Mouse (Mus musculus) 416B (cell line): ENCODE results near the gene Dgcr8.

Experiments
- DNase-seq: peaks from one replicate; pipeline ENCODE4 v3.0.0; 2011; ENCODE audit warnings: low read depth

Gene Dgcr8

DNA sequence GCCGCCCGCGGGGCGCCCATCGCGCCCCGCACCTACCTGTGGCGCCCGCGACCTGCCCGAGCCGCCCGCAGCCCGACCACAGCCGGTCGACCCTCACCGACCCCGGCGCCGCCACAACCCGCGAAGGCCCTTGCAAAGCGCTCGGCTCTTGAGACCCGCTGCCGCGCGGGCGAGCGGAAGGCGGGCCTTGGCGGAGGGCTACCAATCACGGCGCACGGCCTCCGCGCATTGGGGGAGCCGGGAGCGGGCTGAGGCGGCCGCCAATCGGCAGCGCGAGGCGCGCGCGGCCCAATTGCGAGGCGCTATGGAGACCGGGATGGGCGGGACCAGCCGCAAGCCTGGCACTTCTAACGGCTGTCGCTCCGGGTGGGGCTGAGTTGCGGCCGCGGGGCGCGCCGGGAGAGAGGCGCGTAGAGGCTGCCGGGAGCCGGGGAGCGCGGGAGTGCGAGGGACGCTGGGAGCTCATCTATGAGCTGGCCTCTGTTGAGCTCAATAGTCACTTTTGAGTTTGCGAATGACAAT is at the start of gene Dgcr8:
TSS of gene Dgcr8 (minus strand) at position 180 of the 522 bp plus-strand sequence.
- peak; percentile 95 for DNase-seq

DNA sequence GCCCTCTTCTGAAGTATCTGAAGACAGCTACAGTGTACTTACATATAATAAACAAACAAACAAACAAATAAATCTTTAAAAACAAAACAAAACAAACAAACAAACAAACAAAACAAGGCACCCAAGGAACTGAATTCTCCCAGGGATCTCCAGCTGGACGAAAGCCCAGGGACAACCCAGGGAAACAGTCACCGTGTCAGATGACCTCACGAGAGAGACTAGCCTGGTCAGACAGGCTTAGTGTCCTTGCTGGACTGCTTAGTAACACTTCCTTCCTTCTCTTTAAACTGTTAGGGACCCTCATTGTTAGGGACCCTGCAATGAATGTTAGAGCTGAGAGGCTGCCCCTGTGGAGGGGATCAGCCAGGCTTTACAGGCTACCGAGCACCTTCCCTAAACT is 48.2 kb upstream of the Dgcr8 start:
- no peak for DNase-seq

DNA sequence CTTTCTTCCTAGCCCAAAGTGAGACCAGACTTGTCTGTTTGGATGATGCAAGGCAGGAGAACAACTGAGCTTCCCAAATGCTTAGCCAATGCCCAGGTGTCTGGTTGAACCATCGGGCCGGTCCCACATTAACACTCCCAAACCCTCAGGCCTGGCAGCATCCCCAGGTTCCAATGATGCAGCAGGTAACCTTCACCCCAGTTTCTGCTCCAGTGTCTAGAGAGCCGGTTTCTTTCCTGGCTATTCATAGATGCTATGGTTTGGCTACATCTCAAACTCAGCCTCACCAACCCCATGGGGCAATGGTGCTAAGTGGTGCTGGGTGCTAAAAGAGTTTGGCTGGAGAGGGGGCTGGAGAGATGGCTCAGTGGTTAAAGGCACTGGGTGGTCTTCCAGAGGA is 46.9 kb upstream of the Dgcr8 start:
- no peak for DNase-seq

DNA sequence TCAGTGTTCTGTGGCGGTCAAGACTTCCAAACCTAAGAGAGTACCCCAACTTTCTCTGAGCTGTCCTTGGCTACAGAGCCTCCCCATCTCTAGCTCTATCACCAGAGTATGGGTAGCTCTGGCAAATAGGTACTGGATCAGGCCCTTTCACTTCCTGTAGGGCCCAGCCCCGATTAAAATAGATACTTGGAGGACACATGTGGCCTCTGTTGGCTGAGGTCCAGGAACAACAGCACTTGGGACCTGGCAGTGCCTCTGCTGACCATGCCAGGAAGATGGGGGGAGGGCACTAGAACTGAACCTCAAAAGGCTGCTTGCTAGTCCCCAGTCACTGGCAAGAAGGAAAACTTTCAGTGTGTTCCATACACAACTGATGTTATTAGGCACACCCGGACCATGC is 44.9 kb upstream of the Dgcr8 start:
- DNase-seq = peak; percentile 88

DNA sequence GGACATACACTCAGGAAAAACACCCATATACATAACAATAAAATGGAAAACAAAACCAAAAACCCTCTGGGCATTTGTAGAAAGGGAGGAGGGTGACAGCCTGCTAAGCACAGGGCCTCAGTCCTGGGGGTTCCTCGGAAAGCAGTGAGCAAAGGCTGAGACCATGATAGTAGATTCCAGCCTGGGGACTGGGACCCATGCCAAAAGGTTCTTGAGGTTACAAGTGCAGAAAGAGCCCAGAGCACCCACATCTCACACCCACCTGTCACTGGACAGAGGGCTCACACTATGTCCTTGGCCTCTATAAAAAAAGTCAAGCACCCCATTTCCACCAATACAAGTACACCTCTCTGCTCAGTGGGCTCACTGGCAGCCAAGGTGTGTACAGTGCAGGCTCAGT is 39.5 kb upstream of the Dgcr8 start:
- DNase-seq = no peak

DNA sequence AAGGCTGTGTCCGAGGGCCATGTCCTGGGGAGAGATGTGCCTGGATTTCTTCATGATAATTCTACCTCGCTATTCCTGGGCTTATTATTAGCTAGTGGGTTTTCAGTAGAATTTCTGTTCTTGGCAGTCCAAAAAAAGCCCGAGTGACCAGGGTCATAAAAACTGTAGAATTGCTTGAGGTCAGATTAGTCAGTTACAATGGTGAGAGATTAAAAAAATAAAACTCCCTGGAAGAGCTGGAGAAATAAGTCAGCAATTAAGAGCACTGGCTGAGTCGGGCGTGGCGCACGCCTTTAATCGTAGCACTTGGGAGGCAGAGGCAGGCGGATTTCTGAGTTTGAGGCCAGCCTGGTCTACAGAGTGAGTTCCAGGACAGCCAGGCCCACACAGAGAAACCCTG is 38.9 kb upstream of the Dgcr8 start:
- DNase-seq = no peak

DNA sequence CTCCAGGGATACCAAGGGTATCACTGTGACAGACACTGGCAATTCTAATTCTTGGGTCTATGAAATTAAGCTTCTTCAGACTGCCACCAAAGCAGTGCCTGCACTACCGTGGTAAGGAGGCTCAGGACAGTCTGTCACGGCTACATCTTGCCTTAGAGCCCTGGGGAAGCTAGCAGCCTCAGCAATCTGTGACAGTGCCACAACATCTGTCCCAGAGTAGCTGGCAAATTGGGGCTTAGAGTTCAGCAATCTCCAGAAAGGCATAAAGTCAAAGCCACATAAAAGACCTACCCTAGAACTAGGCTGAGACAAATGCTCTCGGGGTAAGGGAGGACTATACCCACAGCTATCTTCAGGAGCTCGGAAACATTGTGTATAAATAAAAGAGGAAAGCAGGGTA is 36.7 kb upstream of the Dgcr8 start:
- no peak for DNase-seq

DNA sequence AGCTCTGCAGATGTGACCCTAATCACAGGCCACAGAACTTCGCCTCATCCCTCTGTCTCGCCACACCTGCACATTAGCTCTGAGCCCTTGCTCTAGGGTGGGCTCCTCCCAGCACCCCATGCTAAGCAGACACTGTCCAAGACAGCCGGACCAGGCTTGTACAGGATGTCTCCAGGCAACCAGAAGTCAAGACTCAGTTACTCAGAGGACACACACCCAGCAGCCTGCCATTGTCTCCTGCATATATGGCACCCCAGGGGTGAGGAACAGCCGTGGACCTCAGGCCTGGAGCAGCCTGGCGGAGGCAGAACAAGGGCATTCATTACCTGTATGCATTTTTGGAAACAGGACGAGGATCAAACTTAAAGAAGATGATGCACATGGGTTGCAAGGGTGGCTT is 35.0 kb upstream of the Dgcr8 start:
- no peak for DNase-seq

DNA sequence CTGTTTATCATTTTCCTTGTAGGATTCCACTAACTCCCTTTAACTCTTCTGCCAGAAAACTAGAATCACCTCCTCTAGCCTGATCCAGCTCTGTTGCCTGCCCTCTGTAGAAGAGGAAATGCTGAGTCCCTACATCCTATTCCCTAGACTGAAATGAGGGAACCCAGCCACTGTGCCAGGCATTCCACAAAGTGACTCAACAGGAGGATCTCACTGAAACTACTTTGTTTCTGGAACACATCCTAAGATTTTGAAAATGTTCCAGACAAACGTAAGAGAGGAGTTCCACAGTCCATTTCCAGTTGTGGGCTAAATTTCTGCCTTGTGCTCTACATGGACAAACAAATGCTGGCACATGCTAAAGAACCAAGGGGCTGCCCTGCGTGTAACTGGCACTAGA is 34.4 kb upstream of the Dgcr8 start:
- DNase-seq = no peak

DNA sequence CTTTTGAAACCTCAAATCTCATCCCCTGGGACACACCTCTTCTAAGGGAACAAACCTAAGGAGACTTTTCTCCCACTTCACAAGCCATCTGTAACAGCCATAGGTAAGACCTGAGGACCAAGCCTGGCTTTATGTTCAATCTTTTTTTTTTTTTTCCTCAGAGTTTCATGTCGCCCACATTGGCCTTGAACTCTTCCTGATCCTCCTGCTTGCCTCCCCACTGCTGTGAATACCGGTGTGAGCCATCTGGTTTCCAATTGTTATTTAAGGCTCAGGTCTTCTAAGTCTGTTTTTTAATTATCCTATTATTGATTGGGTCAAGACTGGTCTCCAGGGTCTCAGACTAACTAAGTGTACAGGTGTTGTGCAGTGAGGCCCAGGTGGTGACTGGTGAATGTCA is 32.4 kb upstream of the Dgcr8 start:
- no peak for DNase-seq

DNA sequence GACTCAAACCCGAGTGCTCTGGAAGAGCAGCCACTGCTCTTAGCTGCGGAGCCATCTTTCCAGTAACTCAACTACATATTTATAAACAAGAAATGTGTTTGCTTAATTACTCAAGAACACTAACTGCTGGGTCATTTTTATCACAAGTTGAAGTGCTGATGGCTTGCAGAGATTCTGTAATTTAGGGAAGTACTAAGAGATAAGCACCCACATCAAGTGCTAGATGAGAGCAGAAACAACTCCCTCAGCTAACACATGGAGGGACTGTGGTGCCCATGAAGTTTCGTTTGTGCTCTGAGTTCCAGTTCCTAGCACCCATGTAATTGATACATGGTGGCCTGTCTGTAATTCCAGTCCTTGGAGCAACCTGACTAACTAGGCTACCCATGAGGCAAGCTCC is 29.9 kb upstream of the Dgcr8 start:
- DNase-seq = no peak

DNA sequence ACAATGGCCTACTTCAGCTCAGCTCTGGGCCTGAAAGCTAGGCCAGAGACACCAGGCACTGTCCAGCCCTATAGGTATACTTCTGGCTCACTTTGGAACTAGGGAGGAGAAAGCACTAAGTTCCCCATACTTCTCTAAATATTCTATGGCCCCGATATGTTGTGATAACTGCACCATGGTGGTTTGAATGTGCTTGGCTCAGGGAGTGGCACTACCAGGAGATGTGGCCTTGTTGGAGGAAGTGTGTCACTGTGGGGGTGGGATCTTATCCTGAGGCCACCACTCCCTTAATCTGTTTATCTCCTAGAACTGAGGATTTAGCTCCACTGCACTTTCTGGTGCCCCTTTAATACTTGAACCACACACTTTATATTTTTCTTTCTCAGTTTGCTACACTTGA is 19.1 kb upstream of the Dgcr8 start:
- DNase-seq = no peak

DNA sequence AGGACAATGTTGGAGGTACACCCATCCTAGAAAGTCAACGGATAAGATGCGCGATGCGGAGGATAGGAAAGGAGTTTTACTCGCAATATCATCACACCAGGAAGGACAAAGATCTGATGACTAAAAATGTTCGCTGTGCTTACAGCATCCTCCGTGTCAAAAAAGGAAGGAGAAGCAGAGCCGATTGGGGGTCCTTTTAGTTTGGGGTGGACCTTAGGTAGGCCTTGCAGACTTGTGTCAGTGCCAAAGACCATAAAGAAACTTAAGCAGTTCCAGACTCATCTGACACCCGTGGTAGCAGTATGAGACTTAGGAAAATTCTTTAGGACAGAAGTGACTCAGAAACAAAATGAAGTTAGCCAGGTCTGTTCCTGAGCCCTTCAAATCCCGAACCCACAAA is 568 bp upstream of the Dgcr8 start:
- DNase-seq = peak; percentile 45

DNA sequence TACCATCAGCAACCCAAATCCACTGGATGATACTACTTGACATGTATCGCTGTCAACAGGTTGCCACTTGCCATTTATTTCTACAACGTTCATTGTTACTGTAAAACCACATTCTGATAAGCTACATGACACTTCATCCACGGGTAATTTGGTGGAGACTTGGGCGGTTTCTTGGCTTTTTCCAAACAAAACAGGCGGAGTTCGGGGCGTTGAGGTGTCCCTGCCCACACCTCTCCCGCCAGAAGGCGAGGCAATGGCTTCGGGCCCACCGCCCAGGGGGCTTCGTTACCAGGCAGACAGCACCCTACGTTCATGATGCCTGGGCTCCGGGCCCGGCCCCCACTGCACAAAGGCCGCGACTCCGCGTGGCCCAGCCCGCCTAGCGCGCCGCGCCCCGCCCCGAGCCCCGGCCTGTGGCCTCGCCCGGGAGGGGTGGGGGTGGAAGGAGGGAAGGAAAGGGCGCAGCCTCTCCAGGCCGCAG is 425 bp downstream of the Dgcr8 start:
- DNase-seq = peak; percentile 46

DNA sequence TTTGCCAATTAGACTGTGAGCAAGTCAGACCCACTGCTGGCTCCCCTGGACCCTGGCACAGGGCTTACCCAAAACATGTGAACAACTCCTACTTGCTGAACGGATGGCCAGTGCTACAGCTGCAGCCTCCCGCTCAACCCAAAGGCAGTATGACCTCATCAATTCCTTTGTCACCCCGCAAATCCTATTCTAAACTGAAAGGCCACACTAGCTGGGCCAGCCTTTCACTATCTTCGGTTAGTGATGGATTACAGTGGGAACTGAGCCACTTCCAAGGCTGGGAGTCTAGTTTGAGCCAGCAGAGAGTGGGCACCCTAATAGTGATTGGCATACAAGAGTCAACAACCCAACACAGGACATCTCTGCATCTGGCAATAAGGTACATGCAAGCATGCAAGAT is 880 bp downstream of the Dgcr8 start:
- peak; percentile 60 for DNase-seq

DNA sequence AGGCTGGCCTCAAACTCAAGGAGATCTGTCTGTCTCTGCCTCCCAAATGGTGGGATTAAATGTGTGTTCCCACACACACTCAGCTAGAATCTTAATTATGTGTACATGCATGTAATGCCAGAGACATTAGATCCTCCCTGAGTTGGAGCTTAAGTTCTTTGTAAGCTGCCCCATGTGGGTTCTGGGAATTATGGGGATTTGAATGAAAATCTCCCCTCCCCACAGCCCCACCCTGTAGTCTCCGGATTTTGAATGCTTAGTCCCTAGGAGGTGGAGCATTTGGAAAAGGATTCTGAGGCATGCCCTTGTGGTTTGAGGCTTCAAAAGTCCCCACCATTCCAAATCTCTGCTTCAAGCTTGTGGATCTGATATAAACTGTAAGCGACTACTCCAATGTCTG is 13.9 kb downstream of the Dgcr8 start:
- DNase-seq = no peak

DNA sequence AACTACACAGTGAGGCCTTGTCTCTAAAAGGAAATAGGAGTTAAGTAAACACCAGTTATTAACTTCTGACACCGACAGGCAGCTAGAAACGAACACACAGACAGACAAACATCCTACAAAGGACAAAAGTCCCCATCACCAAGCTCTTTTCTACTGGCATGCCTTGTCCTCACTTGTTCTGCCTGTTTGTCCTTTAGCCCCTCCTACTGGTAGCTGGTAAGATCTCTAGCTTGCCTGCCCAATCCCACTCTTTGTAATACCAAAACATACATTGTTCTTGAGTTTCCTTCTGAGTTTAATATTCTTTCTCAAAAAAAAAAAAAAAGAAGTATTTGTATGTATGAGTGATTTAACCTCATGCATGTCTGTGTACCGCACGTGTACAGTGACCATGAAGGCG is 20.9 kb downstream of the Dgcr8 start:
- peak; percentile 74 for DNase-seq

DNA sequence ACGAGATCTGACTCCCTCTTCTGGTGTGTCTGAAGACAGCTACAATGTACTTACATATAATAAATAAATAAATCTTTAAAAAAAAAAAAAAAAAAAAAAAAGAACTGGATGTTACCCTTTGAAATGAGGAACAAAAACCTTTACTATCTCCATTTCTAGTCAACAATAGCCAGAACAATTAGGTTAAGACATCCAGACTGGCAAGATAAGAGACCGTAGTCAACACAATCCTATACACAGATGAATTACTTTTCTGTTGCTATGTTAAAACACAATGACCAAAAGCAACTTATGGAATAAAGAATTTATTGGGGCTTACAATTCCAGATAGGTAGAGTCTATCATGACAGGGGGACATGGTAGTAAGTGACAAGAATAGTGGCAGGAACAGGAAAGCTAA is 24.0 kb downstream of the Dgcr8 start:
- no peak for DNase-seq

DNA sequence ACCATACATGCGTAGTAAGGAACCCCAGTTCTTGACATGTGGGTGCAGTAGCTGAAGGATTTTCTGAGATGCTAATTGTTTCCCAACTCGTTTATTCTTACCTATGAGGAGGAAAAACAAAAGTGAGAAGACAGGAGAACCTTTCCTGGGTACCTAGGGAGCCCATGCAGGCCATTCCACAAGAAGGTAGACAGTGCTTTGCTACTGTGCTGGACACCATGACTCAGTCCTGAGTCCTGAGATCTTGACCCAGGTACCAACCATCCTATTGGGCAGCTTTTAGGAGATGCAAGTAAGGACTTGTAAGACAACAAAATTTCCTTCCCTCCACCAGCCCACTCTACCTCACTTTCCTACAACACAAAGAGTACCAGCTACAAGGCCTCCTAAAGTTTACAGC is 30.8 kb downstream of the Dgcr8 start, which contains the start of gene Gm49776:
TSS of gene Gm49776 (minus strand) at position 101 of the 400 bp plus-strand sequence.
- DNase-seq = no peak

DNA sequence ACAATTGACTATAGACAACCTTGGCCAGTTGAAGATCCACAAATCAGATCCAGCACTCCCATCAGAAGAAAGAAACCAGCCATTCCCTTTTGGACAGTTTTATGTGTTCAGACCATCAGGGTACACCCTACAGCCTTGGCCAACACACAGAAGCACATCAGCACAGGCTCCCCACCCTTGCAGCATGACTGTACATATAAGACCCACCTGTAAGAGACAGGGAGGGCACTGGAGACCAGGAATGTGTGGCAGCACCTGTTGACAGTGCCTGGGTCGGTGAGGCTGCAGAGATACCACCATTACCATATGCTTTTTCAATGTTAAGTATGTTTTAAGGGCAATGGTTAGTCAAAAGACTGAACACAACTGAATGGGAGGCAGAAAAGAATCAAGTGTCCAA is 35.2 kb downstream of the Dgcr8 start:
- no peak for DNase-seq

DNA sequence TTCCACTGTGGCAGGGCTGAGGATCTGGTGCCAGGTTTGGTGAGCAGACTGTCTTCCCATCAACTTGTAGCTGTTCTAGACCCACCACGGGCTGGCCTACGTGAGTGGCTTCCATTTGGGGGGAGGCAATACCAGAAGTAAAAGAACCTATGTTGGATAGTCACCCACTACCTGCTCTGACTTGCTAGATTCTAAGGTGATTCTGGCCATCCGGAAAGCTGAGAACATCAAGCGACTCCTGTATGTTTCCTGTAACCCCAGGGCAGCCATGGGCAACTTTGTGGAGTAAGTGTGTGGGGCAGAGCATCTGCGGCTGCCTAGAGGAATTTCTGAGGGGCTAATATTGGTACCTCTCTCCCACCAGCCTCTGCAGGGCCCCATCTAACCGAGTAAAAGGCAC is 36.3 kb downstream of the Dgcr8 start:
- no peak for DNase-seq

DNA sequence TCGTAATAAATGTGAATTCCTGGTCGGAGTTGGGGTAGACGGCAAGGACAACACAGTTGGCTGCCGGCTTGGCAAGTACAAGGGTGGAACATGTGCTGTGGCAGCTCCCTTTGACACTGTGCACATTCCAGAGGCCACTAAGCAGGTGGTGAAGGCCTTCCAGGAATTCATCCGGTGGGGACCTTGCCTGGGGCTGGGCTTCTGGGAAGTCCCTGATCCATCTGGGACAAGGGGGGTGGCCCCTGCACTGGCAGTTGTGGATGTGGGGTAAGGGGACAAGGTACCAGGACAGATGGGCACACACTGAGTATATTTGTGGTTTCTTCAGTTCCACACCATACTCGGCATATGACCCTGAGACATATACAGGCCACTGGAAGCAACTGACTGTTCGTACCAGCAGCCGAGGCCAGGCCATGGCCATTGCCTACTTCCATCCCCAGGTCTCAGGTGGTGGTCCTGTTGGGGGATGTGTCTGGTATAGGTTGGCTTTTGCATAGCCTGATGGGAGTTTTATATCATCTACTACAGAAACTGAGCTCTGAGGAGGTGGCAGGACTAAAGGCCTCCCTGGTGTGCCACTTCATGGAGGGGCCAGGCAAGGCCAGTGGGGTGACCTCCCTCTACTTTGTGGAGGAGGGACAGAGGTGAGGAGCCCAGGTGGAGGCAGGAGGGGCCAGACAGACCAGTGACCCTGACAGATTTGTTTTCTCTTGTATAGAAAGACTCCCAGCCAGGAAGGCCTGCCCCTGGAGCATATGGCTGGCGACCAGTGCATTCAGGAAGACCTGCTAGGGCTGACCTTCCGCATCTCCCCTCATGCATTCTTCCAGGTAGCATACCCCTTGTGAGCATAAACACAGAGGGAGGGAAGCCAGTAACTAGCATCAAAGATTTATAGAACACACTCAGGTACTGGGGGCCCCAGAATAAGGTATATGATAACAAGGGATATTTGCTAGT is 37.9 kb downstream of the Dgcr8 start:
- no peak for DNase-seq

DNA sequence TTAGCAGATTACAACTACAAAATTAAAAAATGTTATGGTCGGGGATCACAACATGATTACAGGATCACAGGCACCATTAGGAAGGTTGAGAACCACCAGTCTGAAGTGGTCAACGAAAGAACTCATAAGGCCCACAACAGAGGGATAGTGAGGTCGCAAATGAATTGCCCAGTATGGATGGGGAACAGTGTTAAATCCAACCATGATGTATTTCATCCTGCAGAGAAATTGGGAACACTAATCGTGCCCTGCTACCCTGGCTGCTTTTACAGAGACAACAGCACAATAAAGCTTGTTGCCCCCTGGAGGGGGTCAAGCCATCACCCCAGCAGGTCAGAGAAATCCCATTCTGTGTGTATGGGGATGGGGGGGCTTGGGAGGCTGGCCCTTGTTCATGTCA is 38.8 kb downstream of the Dgcr8 start:
- DNase-seq = no peak
